Mouse (Mus musculus) G1E (cell line): ENCODE data around the gene C77080.

Experiments used
- CTCF ChIP-seq: IDR thresholded peaks from 2 replicates; pipeline ENCODE4 v1.5.1; 2012; ENCODE audit warnings: low read depth, low read length, inconsistent platforms, mixed read lengths
- GATA1 ChIP-seq: IDR thresholded peaks from 2 replicates; pipeline ENCODE4 v1.6.1; 2012; ENCODE audit warnings: borderline replicate concordance, low read length, inconsistent platforms, mixed read lengths
- POLR2AphosphoS5 ChIP-seq: IDR thresholded peaks from 2 replicates; pipeline ENCODE4 v1.6.1; 2012; ENCODE audit warnings: low read depth, low read length, inconsistent platforms; ENCODE audit not compliant: insufficient replicate concordance
- TAL1 ChIP-seq: conservative IDR thresholded peaks from 2 replicates; pipeline ENCODE4 v1.6.1; 2012; ENCODE audit warnings: low read depth, low read length, inconsistent platforms, mixed read lengths

DNA sequence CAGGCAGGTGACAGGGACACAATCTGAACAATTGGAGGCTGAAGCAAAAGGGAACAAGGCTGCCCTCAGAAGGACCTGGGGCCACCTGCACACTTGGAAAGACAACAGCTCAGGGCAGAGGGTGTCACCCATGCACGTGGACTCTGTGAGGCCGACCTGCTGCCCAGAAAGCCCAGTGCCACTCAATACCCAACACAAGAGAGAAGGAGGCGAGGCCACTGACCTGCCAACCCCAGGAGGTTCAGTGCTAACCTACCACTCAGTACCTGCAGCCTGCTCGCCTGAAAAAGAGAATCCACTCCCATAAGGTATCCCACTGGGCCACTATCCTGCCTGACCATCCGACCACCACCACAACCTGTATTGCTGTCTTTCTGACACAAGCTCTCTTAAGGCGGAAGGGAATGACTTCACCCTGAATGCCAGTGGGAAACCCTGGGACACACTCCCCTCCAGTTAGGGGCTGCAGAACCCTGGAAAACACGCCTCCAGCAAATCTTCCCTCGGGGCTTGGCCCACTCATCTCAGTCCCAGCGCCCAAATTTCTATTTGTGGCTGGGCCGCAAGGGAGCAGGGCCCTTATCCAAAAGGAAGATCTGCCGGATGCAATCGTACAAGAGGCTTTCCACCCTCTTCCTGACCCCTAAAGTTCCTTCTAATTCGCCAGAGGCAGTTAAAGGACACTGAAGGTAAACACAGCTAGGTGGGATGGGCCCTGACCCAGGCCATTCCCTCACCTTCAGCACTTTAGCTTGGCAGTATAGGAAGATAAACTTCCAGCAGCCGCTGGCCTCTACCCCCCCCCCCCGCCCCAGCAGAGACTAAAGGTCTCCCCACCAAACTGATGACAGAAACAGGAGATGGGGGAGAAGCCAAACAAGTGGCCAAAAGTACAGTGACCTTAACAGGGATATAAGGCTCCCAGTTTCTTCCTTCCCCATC is 14.6 kb downstream of the C77080 start:
- TF ChIP-seq GATA1 (no peak), CTCF (no peak), POLR2AphosphoS5 (no peak), TAL1 (no peak)
